Mouse (Mus musculus) ES-E14 (cell line): Measurements from ENCODE around the gene Nxph1. TPM values are rescaled to one million over a fixed set of nuclear protein-coding genes. Genes with fewer than 3 reads are reported as not detected.

Source experiments
- DNase-seq: peaks from one replicate; pipeline ENCODE4 v3.0.0-alpha.2; 2013; ENCODE audit warnings: low read depth, low spot score
- H3K27ac ChIP-seq: 2 replicates; pipeline ENCODE4 v1.5.1; 2012; ENCODE audit warnings: low read depth, mild to moderate bottlenecking, low read length, moderate library complexity, mixed read lengths; ENCODE audit not compliant: poor library complexity, insufficient read depth, severe bottlenecking
- H3K36me3 ChIP-seq: 2 replicates; pipeline ENCODE4 v1.6.1; 2012; ENCODE audit warnings: mild to moderate bottlenecking, low read length, moderate library complexity, mixed read lengths; ENCODE audit not compliant: control insufficient read depth, poor library complexity, insufficient read depth, severe bottlenecking
- H3K4me1 ChIP-seq, 2 experiments: fragments of 150-350 bp in 1 of 2; sonication (generic) in 1 of 2; 2 replicates each; pipeline ENCODE4 v1.6.1; 2012; ENCODE audit warnings: low read length in 2 of 2, mild to moderate bottlenecking in 1 of 2, mixed read lengths in 1 of 2; ENCODE audit not compliant: control insufficient read depth in 2 of 2, insufficient read depth in 2 of 2, poor library complexity in 1 of 2
- H3K4me3 ChIP-seq, 2 experiments: fragments of 150-350 bp in 1 of 2; sonication (generic) in 1 of 2; 2 replicates each; pipeline ENCODE4 v1.5.1; 2012; ENCODE audit warnings: low read length in 2 of 2, low read depth in 1 of 2, mild to moderate bottlenecking in 1 of 2, mixed read lengths in 1 of 2; ENCODE audit not compliant: insufficient read depth in 1 of 2, poor library complexity in 1 of 2, severe bottlenecking in 1 of 2
- H3K9ac ChIP-seq: 2 replicates; pipeline ENCODE4 v1.6.1; 2012; ENCODE audit warnings: low read depth, mild to moderate bottlenecking, low read length, mixed read lengths; ENCODE audit not compliant: poor library complexity, insufficient read depth, severe bottlenecking
- H3K9me3 ChIP-seq: fragments of 150-350 bp; sonication (generic); 2 replicates; pipeline ENCODE4 v1.6.1; 2012; ENCODE audit warnings: low read depth, mild to moderate bottlenecking, low read length; ENCODE audit not compliant: control insufficient read depth, insufficient read depth
- CHD2 ChIP-seq: IDR thresholded peaks from 2 replicates; pipeline ENCODE4 v1.6.1; 2014; ENCODE audit warnings: mild to moderate bottlenecking, low read depth, low read length, inconsistent platforms
- HCFC1 ChIP-seq: IDR thresholded peaks from 2 replicates; pipeline ENCODE4 v1.6.1; 2012; ENCODE audit warnings: low read length, inconsistent platforms, borderline replicate concordance; ENCODE audit not compliant: insufficient read depth
- MAFK ChIP-seq: IDR thresholded peaks from 2 replicates; pipeline ENCODE4 v1.6.1; 2014; ENCODE audit warnings: mild to moderate bottlenecking, low read depth, low read length, inconsistent platforms; ENCODE audit not compliant: insufficient read depth
- ZC3H11A ChIP-seq: IDR thresholded peaks from 2 replicates; pipeline ENCODE4 v1.6.1; 2012; ENCODE audit warnings: low read depth, mild to moderate bottlenecking, inconsistent platforms, low read length, borderline replicate concordance
- ZNF384 ChIP-seq: IDR thresholded peaks from 2 replicates; pipeline ENCODE4 v1.6.1; 2012; ENCODE audit warnings: low read depth, low read length, inconsistent platforms
- in situ Hi-C, 2 experiments: fragments of 600-800 bp; cut with MboI; formaldehyde crosslinking; loops; one replicate each; pipeline ENCODE4 v1.15.1; 2025; ENCODE audit warnings: low sequenced_read_pairs in 2 of 2, inconsistent platforms in 1 of 2; ENCODE audit not compliant: unreplicated experiment in 2 of 2
- total RNA-seq: library from RNA; depleted of rRNA; stranded (reverse); fragments of 300-350 nt; gene quantifications from 2 replicates; pipeline ENCODE4 v1.2.3, GENCODE M21; 2012

The Nxph1 gene
- total RNA-seq, 1 experiment, result not detected

DNA sequence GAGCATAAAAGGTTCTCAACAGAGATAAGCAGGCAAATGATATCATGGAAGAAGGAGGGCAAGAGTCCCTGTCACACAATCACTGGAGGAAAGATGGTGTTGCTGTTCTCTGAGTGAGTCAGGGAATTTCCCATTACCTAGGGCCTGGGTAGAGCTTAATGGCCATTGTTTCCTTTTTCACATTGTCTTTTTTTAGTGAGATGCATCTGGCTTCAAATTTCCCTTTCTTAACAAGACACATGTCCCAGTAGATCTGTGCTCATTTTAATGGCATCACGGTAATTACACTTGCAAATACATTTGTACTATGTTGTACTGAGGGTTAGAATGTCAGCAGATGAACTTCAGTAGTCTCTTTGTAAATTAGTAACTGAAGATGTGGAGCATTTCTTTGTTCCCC lies 80.3 kb downstream of the Nxph1 start:
- DNase-seq, result peak; percentile 1
- H3K36me3 ChIP-seq, result no peaks in the 10 kb centered on the region
- no peak for TF ChIP-seq CHD2
- TF ChIP-seq ZNF384, result no peak
- TF ChIP-seq HCFC1, result no peak
- TF ChIP-seq ZC3H11A, result no peak
- no peaks in the 10 kb centered on the region for H3K9me3 ChIP-seq
- no peaks in the 10 kb centered on the region for H3K4me1 ChIP-seq
- H3K9ac ChIP-seq, result no peak overlapping the region
- in situ Hi-C loops, result no loop called here
- no peak overlapping the region for H3K4me3 ChIP-seq
- no peak overlapping the region for H3K27ac ChIP-seq

- Histone ChIP-seq H3K4me3 (no peak overlapping the region), H3K27ac (no peak overlapping the region), H3K36me3 (no peaks in the 10 kb centered on the region), H3K9me3 (no peaks in the 10 kb centered on the region), H3K4me1 (no peaks in the 10 kb centered on the region), H3K9ac (no peak overlapping the region)
- in situ Hi-C loops, result no loop called here
- no peak for DNase-seq
- no peak for TF ChIP-seq ZNF384
- no peak for TF ChIP-seq ZC3H11A
- no peak for TF ChIP-seq MAFK
- no peak for TF ChIP-seq HCFC1
- TF ChIP-seq CHD2, result no peak
These were observed 91.1 kb downstream of the Nxph1 start for GRCm38 (mm10) chr6:9039286-9039685.

GRCm38 (mm10) chr6:9040991-9041390 lies 92.8 kb downstream of the Nxph1 start:
- Histone ChIP-seq H3K36me3 (no peaks in the 10 kb centered on the region), H3K9ac (no peak overlapping the region), H3K27ac (no peak overlapping the region), H3K9me3 (no peaks in the 10 kb centered on the region), H3K4me3 (no peak overlapping the region), H3K4me1 (no peaks in the 10 kb centered on the region)
- TF ChIP-seq MAFK, result no peak
- TF ChIP-seq ZNF384, result no peak
- TF ChIP-seq HCFC1, result no peak
- no peak for TF ChIP-seq CHD2
- DNase-seq, result no peak
- in situ Hi-C loops, result no loop called here

GRCm38 (mm10) chr6:9042391-9042790 lies 94.2 kb downstream of the Nxph1 start:
- no peak overlapping the region for H3K9ac ChIP-seq
- H3K27ac ChIP-seq, result no peak overlapping the region
- no peaks in the 10 kb centered on the region for H3K9me3 ChIP-seq
- no peaks in the 10 kb centered on the region for H3K36me3 ChIP-seq
- no peaks in the 10 kb centered on the region for H3K4me1 ChIP-seq
- in situ Hi-C loops, result no loop called here
- H3K4me3 ChIP-seq, result no peak overlapping the region
- DNase-seq, result no peak
- TF ChIP-seq MAFK (no peak), HCFC1 (no peak), ZC3H11A (no peak), ZNF384 (no peak), CHD2 (no peak)

DNA sequence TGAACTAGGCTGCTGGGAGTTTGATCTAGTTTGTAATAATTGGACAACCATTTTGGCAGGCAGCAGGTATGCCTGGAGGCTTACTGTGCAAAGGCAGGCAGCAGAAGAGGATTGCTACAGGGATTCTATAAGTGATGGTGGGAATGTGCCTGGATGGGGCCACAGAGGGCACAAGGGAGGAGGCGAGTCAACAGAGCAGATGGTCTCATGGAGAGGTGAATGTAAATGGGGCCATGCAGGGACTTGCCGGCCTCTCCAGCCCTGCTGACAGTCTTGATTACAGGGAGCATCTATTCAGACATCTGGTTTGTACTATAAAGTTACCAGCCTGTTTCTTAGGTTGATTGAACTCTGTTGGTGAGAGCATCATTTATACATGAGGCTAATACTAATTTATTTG lies 98.6 kb downstream of the Nxph1 start:
- Histone ChIP-seq H3K9me3 (no peaks in the 10 kb centered on the region), H3K4me1 (no peaks in the 10 kb centered on the region), H3K9ac (no peak overlapping the region), H3K4me3 (no peak overlapping the region), H3K27ac (no peak overlapping the region), H3K36me3 (no peaks in the 10 kb centered on the region)
- TF ChIP-seq HCFC1 (no peak), ZNF384 (no peak), CHD2 (no peak), ZC3H11A (no peak), MAFK (no peak)
- in situ Hi-C loops, result no loop called here
- DNase-seq, result no peak
